Mouse (Mus musculus) B cell, adult 2 months (primary cell): ENCODE measurements around the gene Vpreb1.

Source experiments
- DNase-seq, 2 experiments: peaks; one replicate each; pipeline ENCODE4 v3.0.0; 2022

Vpreb1 gene

DNA sequence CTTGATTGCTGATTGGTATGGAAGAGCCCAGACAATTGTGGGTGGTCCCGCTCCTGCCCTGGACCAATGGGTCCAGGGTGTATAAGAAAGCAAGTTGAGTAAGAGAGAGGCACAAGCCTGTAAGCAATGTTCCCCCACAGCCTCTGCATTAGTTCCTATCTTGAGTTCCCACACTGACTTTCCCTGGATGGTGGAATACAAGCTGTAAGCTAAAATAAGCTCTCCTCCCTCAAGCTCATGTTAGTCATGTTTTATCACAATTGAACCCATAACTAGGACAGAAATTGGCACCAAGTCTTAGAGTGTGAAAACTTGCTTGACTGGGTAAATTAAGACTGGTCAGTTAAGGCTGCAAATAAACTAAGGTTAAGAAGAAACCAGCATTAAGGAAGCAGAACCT, 15.1 kb downstream of the Vpreb1 start:
- no peak for DNase-seq

DNA sequence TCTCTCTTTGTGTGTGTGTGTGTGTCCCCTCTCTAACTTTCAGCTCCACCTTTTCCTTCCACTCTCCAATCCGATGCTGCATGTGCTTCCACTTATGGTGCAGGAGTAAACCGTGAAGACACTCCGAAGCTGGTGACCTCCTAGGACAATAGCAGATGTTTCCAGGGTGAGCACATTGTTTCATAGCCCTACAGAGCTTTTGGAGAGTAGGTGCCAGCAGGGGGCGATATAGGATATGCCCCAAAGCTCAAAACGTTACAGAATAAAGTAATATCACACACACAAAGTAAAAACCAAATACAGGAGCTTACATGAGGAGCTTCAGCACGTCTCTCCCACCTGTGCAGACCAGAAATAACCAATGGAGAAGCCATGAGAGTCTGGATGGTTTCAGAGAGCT, 15.8 kb downstream of the Vpreb1 start:
- DNase-seq, result peak; percentile 81 to 82

DNA sequence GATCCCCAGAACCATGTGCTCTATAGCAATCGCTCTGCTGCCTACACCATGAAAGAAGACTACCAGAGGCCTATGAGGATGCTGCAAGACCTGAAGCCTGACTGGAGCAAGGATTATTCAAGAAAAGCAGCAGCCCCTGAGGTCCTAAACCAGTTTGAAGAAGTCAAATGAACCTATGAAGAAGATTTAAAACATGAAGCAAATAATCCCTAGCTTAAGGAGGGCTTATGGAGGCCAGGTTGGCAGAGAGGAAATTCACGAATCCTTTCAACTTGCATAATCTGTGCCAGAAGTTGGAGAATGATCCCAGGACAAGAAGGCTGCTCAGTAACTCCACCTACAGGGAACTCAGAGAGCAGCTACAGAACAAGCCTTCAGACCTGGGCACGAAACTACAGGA, 18.2 kb downstream of the Vpreb1 start:
- no peak for DNase-seq

DNA sequence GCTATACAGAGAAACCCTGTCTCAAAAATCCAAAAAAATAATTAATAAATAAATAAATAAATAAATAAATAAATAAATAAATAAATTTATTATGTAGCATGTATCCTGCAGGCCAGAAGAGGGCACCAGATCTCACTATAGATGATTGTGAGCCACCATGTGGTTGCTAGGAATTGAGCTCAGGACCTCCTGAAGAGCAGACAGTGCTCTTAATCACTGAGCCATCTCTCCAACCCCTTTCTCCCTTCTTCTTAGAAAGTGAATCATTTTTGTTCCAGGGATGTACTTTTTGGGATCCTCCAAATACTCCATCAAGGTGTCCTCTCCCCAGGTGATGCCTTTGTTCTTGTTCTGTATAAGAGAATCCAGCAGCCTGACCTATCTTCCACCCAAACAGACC, 21.4 kb downstream of the Vpreb1 start:
- no peak for DNase-seq

DNA sequence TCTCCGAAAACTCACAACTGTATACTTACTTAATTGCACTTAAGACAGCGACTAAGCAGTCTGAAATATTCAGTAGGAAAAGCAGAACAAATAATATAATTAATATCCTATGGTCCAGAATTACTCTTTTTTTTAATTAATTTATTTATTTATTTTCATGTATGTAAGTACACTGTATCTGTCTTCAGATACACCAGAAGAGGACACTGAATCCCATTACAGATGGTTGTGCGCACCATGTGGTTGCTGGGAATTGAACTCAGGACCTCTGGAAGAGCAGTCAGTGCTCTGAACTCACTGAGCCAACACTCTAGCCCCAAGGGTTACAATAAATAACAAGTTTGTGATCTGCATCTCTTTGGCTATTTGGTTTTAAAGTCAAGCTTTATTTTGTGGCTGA, 41.0 kb downstream of the Vpreb1 start:
- DNase-seq, result no peak

DNA sequence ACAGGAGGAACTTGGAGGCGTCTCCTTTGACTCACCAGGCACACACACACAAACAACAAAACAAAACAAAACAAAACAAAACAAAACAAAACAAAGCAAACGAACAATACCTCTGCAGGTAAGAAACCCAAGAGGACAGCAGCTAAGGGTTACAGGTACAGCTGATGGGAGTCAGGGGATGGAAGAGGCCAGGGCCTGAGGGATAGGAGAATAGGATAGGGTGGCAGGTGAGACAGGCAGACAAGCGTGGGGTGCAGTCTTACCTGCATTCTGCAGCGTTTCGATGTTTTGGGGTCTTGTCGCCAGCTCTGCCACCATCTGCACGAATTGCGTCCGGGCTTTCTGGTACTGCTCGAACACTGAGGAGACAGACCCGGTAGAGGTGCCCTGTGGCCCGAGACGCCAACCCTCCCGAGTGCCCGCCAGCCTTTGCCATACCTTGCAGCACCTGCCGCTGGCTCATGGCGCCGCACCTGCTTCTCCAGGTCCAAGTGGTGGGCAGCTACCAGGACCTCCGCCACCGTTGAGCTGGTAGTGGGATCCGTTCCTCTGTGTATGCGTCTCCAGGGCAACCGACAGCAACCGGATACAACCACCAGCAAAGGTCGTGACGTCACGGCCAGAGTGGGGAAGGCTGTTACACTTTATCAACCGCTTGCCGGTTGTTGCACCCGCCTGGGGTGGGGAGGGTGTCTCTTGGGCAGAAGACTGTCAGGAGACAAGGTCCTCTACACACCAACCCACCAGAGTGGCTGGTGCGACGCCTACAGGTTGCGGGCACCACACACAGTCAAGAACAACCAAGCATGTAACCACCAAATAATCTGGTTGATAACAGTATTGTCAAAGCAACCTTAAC, 41.7 kb downstream of the Vpreb1 start, which contains the start of gene Spag6l:
Gene Spag6l (minus strand): TSS at position 700 of the 859 bp plus-strand sequence.
- DNase-seq, result peak; percentile 87 to 90

DNA sequence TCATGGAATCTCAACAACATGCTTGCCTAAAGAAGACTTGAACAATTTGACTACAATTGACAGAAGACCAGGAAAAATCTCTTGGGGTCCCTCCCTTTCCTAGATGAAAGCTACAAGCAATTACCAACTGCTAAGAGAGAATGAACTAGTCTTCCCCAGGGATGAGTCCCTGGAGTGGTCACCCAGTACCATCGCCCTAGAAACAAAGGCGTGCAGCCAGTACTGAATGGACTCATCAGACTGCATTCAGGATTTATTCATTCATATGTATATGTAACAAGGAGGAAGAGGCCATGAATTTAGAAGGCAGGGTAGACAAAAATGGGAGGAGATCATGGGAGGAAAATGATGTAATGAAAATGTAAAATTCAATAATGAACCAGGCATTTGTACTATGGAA, 44.4 kb downstream of the Vpreb1 start:
- DNase-seq, result no peak

DNA sequence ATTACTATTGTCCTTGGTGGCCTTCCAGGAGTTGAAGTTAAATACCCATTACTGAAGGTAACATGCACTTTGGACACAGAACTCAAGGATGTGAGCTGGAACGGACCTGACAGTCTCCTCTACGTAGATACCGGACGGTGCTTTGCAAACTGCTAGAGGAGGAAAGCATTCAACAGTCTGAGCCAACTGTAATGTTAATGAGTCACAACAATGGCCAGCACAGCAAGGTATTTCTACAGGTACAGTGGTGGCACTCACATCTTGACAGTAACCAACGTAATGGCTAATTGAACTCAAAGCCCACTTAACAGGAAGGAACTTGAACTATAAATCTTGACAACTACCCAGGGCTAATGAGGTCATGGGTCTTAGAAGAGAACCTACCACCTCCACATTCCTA, 45.2 kb downstream of the Vpreb1 start:
- no peak for DNase-seq
